Comparison of ENCODE assay signal across 26 mouse cellular contexts in the genomic region with DNA sequence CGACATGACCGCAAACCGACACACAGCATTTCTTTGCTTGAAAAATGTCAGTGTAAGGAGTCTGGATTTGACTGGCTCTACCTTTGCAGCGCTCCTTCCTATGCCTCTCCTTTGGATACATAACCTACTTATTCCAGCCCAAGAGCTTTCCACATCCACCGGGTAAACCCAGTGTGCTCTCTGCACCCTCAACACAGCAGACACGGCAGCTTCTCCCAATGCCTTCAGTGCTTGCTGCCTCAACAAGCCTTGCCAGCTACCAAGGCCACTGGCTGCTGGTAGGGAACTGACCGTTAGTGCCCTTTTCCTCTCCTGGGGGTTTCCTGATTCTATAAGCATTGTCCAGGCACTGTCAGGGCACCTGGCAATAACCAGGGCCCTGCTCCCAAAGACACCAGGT.
"Had no signal": no experiment of that assay in that cellular context is flagged by ENCODE, and none has a peak within 500 bp of the region (broad histone marks: within the 10 kb centered on the region; RNA-seq: fewer than 3 reads in every experiment).

No protein-coding gene starts in this region.

- DNase-seq: gastrocnemius, postnatal 14 days; gastrocnemius, postnatal 36 days; heart, adult 11 months; heart, adult 2 months; heart, postnatal 14 days; heart, postnatal 36 days; kidney, adult 11 months; kidney, adult 2 months; kidney, adult 9 months; kidney, postnatal 14 days; kidney, postnatal 36 days; liver; liver, embryonic 13.5 days; liver, postnatal 0 days had no signal

- H3K27ac ChIP-seq: heart, adult 2 months; heart, embryonic 13.5 days; heart, embryonic 15.5 days; hindbrain, embryonic 13.5 days; hindbrain, embryonic 15.5 days; hindbrain, postnatal 0 days; kidney, embryonic 15.5 days; kidney, postnatal 0 days; layer of hippocampus, adult 2 months; left cerebral cortex, adult 2 months; limb, embryonic 10.5 days; limb, embryonic 12.5 days; liver, embryonic 13.5 days; liver, embryonic 15.5 days had no signal

- H3K4me1 ChIP-seq: heart, embryonic 13.5 days; heart, embryonic 15.5 days; hindbrain, embryonic 13.5 days; hindbrain, embryonic 15.5 days; kidney, embryonic 15.5 days; limb, embryonic 10.5 days; limb, embryonic 12.5 days; liver, embryonic 13.5 days; liver, embryonic 15.5 days had no signal

- H3K4me3 ChIP-seq: heart, adult 2 months; heart, embryonic 13.5 days; heart, embryonic 15.5 days; hindbrain, embryonic 13.5 days; hindbrain, embryonic 15.5 days; kidney, embryonic 15.5 days; layer of hippocampus, adult 2 months; left cerebral cortex, adult 2 months; limb, embryonic 10.5 days; limb, embryonic 12.5 days; liver, embryonic 13.5 days; liver, embryonic 15.5 days had no signal
